Mouse (Mus musculus): ENCODE data around the gene Plekha4. TPM values are rescaled to one million over a fixed set of nuclear protein-coding genes. Genes with fewer than 3 reads are reported as not detected.

Plekha4 gene
- 0.78 TPM for polyA plus RNA-seq (2017; shearing (Covaris generic))

DNA sequence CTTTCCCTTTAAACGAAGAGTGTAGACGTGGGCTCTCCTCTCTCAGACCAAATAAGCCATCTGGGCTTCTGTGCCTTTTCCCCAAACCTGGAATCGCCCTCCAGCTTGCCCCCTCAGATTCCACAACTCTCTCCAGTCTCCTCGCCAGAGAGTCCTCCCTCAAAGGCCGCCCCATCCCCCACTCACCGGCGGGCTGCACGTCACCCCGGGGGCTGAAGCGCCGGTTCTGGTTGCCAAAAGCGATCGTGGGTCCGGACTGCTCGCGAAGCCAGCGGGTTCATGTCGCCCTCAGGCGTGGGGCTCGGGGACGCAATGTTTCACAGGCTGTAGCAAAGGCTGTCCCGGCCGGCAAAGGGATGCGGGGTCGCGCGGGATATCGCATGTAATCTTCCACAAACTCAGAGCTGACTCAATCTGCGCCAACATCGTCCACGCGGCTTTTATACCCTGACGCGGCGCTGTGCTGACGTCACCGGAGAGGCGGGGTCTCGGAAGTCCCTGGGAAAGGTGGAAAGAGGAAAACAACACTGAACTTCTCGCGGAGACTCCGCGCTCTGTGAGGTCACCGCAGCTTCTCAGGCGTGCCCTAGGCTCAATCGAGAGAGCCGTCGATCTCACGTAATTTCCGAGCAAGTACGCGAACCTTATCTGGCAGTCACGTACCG lies at the start of gene Plekha4, which contains the start of gene Ppp1r15a:
TSS of gene Plekha4 (plus strand) at position 522 of the 665 bp plus-strand sequence.
TSS of gene Ppp1r15a (minus strand) at position 460 of the 665 bp plus-strand sequence.

DNA sequence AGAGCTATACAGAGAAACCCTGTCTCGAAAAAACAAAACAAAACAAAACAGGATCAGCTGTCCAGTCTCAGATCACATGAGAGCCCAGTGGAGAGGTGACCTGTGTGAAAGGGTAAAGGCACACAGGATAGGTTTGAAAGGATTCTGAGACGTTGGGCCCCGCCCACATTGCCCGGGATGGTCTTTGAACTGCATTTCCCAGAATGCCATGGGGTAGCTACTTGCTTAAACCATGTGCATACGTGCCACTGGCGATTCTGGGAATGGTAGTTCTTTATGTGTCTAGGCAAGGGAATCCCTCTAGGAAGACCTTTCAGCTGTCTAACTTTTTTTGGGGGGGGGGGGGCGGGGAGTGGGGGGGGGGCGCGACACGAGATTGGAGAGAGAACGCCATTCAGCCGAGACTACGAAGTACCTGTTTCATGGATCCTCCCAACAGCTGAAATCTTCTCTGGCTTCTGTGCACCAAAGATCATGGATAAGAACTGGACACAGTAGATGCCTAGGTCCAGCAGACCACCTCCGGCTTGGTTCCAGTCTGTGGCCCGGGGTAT lies 44.7 kb upstream of the Plekha4 start, which contains the start of gene Tulp2:
TSS of gene Tulp2 (plus strand) at position 504 of the 554 bp plus-strand sequence.

DNA sequence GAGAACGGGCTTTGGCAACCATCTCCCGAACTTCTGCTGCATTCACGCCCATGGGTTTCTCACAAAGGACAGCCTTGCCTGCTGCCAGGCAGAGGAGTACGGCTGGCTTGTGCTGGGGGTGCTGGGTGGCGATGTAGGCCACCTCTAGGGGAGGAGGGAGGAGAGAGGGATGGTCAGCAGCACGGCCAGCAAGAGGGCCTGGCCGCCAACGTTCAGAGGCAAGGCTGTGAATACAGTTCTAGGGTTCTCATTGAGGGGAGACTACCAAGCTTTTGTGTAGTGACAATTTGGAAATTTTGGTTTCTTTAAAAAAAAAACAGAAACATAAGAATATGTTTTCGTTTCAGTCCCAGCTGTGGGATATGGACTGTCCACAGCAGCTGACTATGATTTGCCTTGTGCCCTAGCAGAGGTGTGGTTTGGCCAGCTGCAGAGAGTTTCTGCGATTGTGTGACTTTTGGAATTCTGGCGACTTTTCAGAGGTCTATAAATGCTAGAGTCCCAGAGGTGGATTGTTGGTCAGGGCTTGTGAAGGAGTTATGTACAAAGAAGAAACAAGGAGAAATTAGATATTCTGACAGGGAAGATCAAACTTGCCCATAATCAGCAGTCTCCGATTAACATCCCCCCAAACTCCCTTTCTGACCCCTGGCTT lies 39.2 kb upstream of the Plekha4 start, which contains the start of gene Gm45808:
TSS of gene Gm45808 (minus strand) at position 51 of the 655 bp plus-strand sequence.

DNA sequence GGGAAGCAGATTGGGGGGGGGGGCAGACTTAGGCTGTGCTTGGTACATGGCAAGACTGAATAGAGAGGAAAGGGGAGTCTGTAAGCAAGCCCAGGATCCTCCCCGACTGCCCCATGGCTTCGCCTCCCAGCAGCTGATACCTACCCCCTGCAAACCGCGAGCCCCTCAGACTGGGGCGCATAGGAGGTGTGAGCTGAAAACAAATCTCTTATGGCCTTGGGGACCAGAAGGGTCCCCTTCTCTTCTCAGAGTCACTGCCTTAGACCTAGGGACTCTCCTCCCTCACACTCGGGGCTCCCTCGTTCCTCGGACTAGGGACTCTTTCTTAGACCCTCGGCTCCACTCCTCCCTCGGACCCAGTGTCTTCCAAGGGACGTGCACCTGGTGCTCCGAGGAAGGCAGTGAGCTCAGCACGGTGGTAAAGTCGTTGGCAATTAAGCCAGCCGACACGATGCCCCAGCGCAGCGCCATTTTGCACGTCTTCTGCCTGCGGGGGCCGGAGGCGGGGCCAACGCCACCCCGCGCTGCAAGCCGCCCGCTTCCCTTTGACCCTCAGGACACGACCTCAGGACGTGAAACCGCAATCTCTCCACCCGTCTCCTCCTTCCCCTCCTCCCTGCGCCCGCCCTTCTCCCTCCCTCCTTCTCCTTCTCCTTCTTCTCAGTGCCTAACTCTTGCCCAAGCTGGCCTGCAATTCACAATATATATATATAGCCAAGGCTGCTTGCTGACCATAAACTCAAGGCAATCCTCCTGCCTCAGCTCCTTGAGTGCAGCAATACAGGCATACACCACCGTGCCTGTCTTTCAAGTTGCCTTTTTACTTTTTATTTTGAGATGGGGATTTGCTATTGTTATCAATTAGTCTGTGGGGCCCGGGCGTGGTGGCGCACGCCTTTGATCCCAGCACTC lies 37.6 kb upstream of the Plekha4 start, which contains the start of gene Dhdh:
TSS of gene Dhdh (minus strand) at position 513 of the 912 bp plus-strand sequence.

DNA sequence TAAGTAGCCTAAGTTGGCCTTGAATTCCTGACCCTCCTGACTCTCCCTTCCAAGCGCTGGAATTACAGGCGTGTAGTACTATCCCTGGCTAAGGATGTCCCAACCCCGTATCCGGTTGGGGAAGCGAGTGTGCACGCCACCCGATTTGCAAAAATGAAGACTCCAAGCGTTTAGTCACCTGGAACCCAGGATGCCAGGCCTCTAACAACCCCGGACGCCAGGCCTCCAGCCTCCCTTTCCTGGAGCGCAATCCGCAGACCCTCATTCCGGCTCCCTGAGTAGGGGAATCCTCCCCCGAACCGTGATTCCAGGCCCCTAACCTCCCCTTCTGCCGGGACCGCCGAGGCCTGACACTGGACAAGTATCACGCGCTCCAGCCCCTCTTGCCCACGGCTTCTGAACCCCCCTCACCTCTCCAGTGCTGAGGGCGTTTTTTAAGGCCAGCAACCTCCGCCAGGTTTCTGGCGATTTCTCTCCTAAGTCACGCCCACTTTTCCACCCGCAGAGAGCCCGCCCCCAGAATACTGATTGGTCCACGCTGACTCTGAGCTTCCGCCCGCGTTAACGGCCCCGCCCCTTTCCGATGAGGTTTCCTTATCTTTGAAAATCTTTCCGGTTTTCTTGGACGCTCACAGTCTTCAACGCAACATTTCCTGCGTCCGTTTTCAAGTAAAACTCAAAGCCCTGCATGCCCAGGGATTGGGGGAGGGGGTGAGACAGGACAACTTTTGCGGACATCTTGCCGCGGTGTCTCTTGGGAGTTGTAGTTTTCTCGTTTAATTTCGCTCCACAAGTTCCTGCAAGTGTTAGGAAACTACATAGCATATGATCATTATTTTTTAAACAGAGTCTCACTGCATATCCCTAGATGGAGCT lies 16.0 kb upstream of the Plekha4 start, which contains the start of gene Nucb1:
TSS of gene Nucb1 (minus strand) at position 495 of the 876 bp plus-strand sequence.

DNA sequence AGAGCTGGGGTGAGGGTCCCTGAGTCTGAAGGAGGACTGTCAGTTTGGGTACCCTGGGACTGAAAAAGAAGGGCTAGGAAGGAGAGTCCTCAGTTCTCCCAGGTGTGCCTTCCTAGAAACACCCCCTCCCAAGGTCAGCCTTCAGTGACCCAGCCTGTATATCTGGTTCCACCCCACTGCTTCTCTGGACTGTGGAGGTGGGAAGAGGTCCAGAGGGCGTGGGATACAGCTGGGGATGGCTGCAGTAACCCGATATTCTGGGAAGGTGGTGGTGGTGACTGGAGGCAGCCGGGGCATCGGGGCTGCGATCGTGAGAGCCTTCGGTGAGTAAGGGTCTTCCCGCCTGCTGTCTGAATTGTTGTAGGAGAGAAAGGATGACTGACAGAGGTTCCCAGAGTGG lies 28.6 kb downstream of the Plekha4 start, which contains the start of gene Hsd17b14:
TSS of gene Hsd17b14 (plus strand) at position 150 of the 400 bp plus-strand sequence.

DNA sequence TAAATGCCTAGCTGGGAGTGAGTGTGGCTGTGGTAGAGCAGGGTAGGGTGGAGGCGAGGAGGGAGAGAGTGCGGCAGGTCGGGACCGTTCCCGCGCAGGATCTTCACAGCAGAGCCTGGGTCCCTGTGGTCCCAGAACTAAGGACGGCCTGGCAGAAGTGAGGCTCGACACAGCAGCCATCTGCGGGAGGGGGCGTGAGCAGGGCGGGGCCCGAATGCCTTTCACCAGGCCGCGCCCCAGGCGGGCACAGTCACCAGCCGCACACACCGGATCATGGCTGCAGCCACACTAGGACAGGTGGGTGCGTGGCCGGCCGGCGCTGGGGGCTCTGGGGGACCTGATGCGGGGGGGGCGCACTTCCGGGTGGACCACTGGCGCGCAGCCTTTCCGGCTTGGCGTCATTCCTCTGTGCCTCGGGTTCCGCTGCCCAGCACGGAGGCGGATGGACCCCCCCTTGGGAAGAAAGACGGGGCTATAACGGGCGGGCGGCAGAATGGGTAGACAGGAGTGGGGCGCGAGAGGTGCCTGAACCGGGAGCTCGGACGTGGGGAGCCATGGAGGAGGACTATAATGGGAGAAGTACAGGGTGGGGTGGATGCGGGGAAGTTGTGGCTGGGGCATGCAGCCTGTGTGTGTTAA lies 44.1 kb downstream of the Plekha4 start, which contains the start of gene Bcat2:
TSS of gene Bcat2 (plus strand) at position 51 of the 639 bp plus-strand sequence.

Other genes starting within 250 kb of the Plekha4 start
- gene Slc6a21, start 248.8 kb upstream of the Plekha4 start, polyA plus RNA-seq (2017; shearing (Covaris generic)), result not detected
- 15.0 TPM for gene Trpm4, start 192.6 kb upstream of the Plekha4 start, polyA plus RNA-seq (2017; shearing (Covaris generic))
- not detected for gene Hrc, start 191.0 kb upstream of the Plekha4 start, polyA plus RNA-seq (2017; shearing (Covaris generic))
- gene Ppfia3, start 159.3 kb upstream of the Plekha4 start, polyA plus RNA-seq (2017; shearing (Covaris generic)), result 0.30 TPM
- not detected for gene Lin7b, start 155.7 kb upstream of the Plekha4 start, polyA plus RNA-seq (2017; shearing (Covaris generic))
- 231 TPM for gene Snrnp70, start 130.6 kb upstream of the Plekha4 start, polyA plus RNA-seq (2017; shearing (Covaris generic))
- gene Kcna7, start 120.7 kb upstream of the Plekha4 start, polyA plus RNA-seq (2017; shearing (Covaris generic)), result not detected
- gene Ntf5, start 112.6 kb upstream of the Plekha4 start, polyA plus RNA-seq (2017; shearing (Covaris generic)), result 0.54 TPM
- not detected for gene Lhb, start 105.5 kb upstream of the Plekha4 start, polyA plus RNA-seq (2017; shearing (Covaris generic))
- 13.9 TPM for gene Gys1, start 91.5 kb upstream of the Plekha4 start, polyA plus RNA-seq (2017; shearing (Covaris generic))
- 74.6 TPM for gene Ruvbl2, start 88.2 kb upstream of the Plekha4 start, polyA plus RNA-seq (2017; shearing (Covaris generic))
- gene Ftl1, start 66.4 kb upstream of the Plekha4 start, polyA plus RNA-seq (2017; shearing (Covaris generic)), result 2,110 TPM
- 289 TPM for gene Bax, start 59.4 kb upstream of the Plekha4 start, polyA plus RNA-seq (2017; shearing (Covaris generic))
- gene Tulp2, start 44.5 kb upstream of the Plekha4 start, polyA plus RNA-seq (2017; shearing (Covaris generic)), result 2.7 TPM
- gene Gm45808, start 39.5 kb upstream of the Plekha4 start, polyA plus RNA-seq (2017; shearing (Covaris generic)), result 0.35 TPM
- 0.89 TPM for gene Dhdh, start 37.5 kb upstream of the Plekha4 start, polyA plus RNA-seq (2017; shearing (Covaris generic))
- gene Nucb1, start 15.9 kb upstream of the Plekha4 start, polyA plus RNA-seq (2017; shearing (Covaris generic)), result 226 TPM
- gene Ppp1r15a, start 62 bp upstream of the Plekha4 start, polyA plus RNA-seq (2017; shearing (Covaris generic)), result 99.4 TPM
- gene Hsd17b14, start 28.6 kb downstream of the Plekha4 start, polyA plus RNA-seq (2017; shearing (Covaris generic)), result 1.1 TPM
- 86.0 TPM for gene Bcat2, start 43.8 kb downstream of the Plekha4 start, polyA plus RNA-seq (2017; shearing (Covaris generic))
- not detected for gene Fgf21, start 89.2 kb downstream of the Plekha4 start, polyA plus RNA-seq (2017; shearing (Covaris generic))
- gene Fut1, start 91.0 kb downstream of the Plekha4 start, polyA plus RNA-seq (2017; shearing (Covaris generic)), result not detected
- 0.14 TPM for gene Izumo1, start 95.5 kb downstream of the Plekha4 start, polyA plus RNA-seq (2017; shearing (Covaris generic))
- gene Rasip1, start 101.2 kb downstream of the Plekha4 start, polyA plus RNA-seq (2017; shearing (Covaris generic)), result 6.5 TPM
- 1.7 TPM for gene Mamstr, start 113.6 kb downstream of the Plekha4 start, polyA plus RNA-seq (2017; shearing (Covaris generic))
- gene Fut2, start 140.1 kb downstream of the Plekha4 start, polyA plus RNA-seq (2017; shearing (Covaris generic)), result 0.12 TPM
- 0.32 TPM for gene Ntn5, start 157.7 kb downstream of the Plekha4 start, polyA plus RNA-seq (2017; shearing (Covaris generic))
- 0.35 TPM for gene Sec1, start 168.1 kb downstream of the Plekha4 start, polyA plus RNA-seq (2017; shearing (Covaris generic))
- gene Car11, start 173.5 kb downstream of the Plekha4 start, polyA plus RNA-seq (2017; shearing (Covaris generic)), result 8.4 TPM
- 53.0 TPM for gene Dbp, start 178.8 kb downstream of the Plekha4 start, polyA plus RNA-seq (2017; shearing (Covaris generic))
- gene Rpl18, start 189.1 kb downstream of the Plekha4 start, polyA plus RNA-seq (2017; shearing (Covaris generic)), result 1,454 TPM
- 36.3 TPM for gene Sphk2, start 191.7 kb downstream of the Plekha4 start, polyA plus RNA-seq (2017; shearing (Covaris generic))
- 0.43 TPM for gene Fam83e, start 194.9 kb downstream of the Plekha4 start, polyA plus RNA-seq (2017; shearing (Covaris generic))
- not detected for gene Spaca4, start 199.5 kb downstream of the Plekha4 start, polyA plus RNA-seq (2017; shearing (Covaris generic))